Mouse (Mus musculus) heart, embryonic 11.5 days (tissue): ENCODE measurements around the gene Tnks1bp1. TPM values are rescaled to one million over a fixed set of nuclear protein-coding genes. Genes with fewer than 3 reads are reported as not detected.
A peak's percentile ranks its signal among the peaks of the same experiment; 100 is the strongest.

Experiments used
- ATAC-seq: fragments of 200-750 bp; cut with Nextera tagmentation; replicated peaks from 2 replicates; pipeline ENCODE4 v1.8.0; 2017; ENCODE audit warnings: moderate library complexity; ENCODE audit not compliant: insufficient number of reproducible peaks, low FRiP score, low TSS enrichment
- H3K27ac ChIP-seq: fragments of 300-500 bp; sonication (generic); 2 replicates; pipeline ENCODE4 v1.5.1; 2014; ENCODE audit warnings: mild to moderate bottlenecking, low read depth, low read length
- H3K27me3 ChIP-seq: fragments of 300-500 bp; sonication (generic); 2 replicates; pipeline ENCODE4 v1.6.1; 2014; ENCODE audit warnings: mild to moderate bottlenecking, low read length, mixed read lengths; ENCODE audit not compliant: control insufficient read depth, insufficient read depth
- H3K36me3 ChIP-seq: fragments of 300-500 bp; sonication (generic); 2 replicates; pipeline ENCODE4 v1.6.1; 2014; ENCODE audit warnings: mild to moderate bottlenecking, low read length, moderate library complexity, mixed read lengths; ENCODE audit not compliant: control insufficient read depth, insufficient read depth
- H3K4me1 ChIP-seq: fragments of 300-500 bp; sonication (generic); 2 replicates; pipeline ENCODE4 v1.6.1; 2014; ENCODE audit warnings: low read length; ENCODE audit not compliant: control insufficient read depth, insufficient read depth
- H3K4me2 ChIP-seq: fragments of 300-500 bp; sonication (generic); 2 replicates; pipeline ENCODE4 v1.6.1; 2014; ENCODE audit warnings: mild to moderate bottlenecking, moderate library complexity
- H3K4me3 ChIP-seq: fragments of 300-500 bp; sonication (generic); 2 replicates; pipeline ENCODE4 v1.5.1; 2014; ENCODE audit warnings: low read depth, low read length
- H3K9ac ChIP-seq: fragments of 300-500 bp; sonication (generic); 2 replicates; pipeline ENCODE4 v1.6.1; 2014; ENCODE audit warnings: mild to moderate bottlenecking, low read depth, low read length, moderate library complexity
- H3K9me3 ChIP-seq: fragments of 300-500 bp; sonication (generic); replicated peaks from 2 replicates; pipeline ENCODE4 v1.6.1; 2016; ENCODE audit warnings: low read length; ENCODE audit not compliant: control insufficient read depth
- WGBS: fragments of 180-500 bp; shearing (Covaris S2); extraction: QIAGEN DNeasy Blood & Tissue Kit; methylation state at CpG from one replicate; pipeline ENCODE4 v1.1.7; 2014; ENCODE audit not compliant: insufficient replicate concordance; 5-methylcytosine and 5-hydroxymethylcytosine counted together
- polyA plus RNA-seq: library from polyadenylated mRNA; unstranded; fragments of >200 nt; fragmentation: Nextera tagmentation; extraction: Ambion mirVana; gene quantifications from 2 replicates; pipeline ENCODE4 v1.2.1, GENCODE M21; 2014

Gene Tnks1bp1
- polyA plus RNA-seq, result 7.0 TPM in 2 replicates

- Histone ChIP-seq H3K4me1 (peaks cover 28% of the 10 kb centered on the region), H3K27me3 (no peaks in the 10 kb centered on the region), H3K9me3 (no peaks in the 10 kb centered on the region), H3K36me3 (peaks cover 19% of the 10 kb centered on the region), H3K4me2 (peak within 1 kb of the TSS; percentile 78), H3K4me3 (peak within 1 kb of the TSS; percentile 78), H3K9ac (peak within 1 kb of the TSS; percentile 84), H3K27ac (peak within 1 kb of the TSS; percentile 87)
- peak; percentile 75 for ATAC-seq
- WGBS, result under 1% methylated on average over 42 of the region's 42 CpGs
Measured at GRCm38 (mm10) chr2:85047596-85048167, at the start of gene Tnks1bp1. Gene Tnks1bp1 (plus strand): TSS chr2:85048022.

GRCm38 (mm10) chr2:84999486-85000181 is 48.2 kb upstream of the Tnks1bp1 start:
- Histone ChIP-seq H3K27ac (no peak overlapping the region), H3K36me3 (no peaks in the 10 kb centered on the region), H3K27me3 (no peaks in the 10 kb centered on the region), H3K9ac (no peak overlapping the region), H3K4me1 (peaks cover 6% of the 10 kb centered on the region; the same call in 1 of the 2 replicates), H3K9me3 (no peaks in the 10 kb centered on the region), H3K4me2 (no peak overlapping the region), H3K4me3 (no peak overlapping the region)
- ATAC-seq, result no peak
- 57% methylated on average over 3 of the region's 3 CpGs for WGBS

- Histone ChIP-seq H3K27me3 (no peaks in the 10 kb centered on the region), H3K4me2 (no peak overlapping the region), H3K9ac (no peak overlapping the region), H3K9me3 (no peaks in the 10 kb centered on the region), H3K36me3 (no peaks in the 10 kb centered on the region), H3K4me3 (no peak overlapping the region), H3K27ac (no peak overlapping the region), H3K4me1 (peaks cover 6% of the 10 kb centered on the region; the same call in 1 of the 2 replicates)
- 85% methylated on average over 13 of the region's 13 CpGs for WGBS
- ATAC-seq, result no peak
Measured at GRCm38 (mm10) chr2:85001497-85001896, 46.3 kb upstream of the Tnks1bp1 start.

- H3K36me3 ChIP-seq, result no peaks in the 10 kb centered on the region
- H3K9ac ChIP-seq, result no peak overlapping the region
- H3K27ac ChIP-seq, result no peak overlapping the region
- WGBS, result 38% methylated on average over 8 of the region's 8 CpGs
- ATAC-seq, result peak; percentile 28; the same call in 1 of the 2 replicates
- H3K4me2 ChIP-seq, result no peak overlapping the region
- no peaks in the 10 kb centered on the region for H3K27me3 ChIP-seq
- peaks cover 6% of the 10 kb centered on the region; the same call in 1 of the 2 replicates for H3K4me1 ChIP-seq
- no peak overlapping the region for H3K4me3 ChIP-seq
- no peaks in the 10 kb centered on the region for H3K9me3 ChIP-seq
Measured at GRCm38 (mm10) chr2:85002575-85002974, 45.2 kb upstream of the Tnks1bp1 start.

- no peaks in the 10 kb centered on the region for H3K27me3 ChIP-seq
- peaks cover 6% of the 10 kb centered on the region; the same call in 1 of the 2 replicates for H3K4me1 ChIP-seq
- H3K4me3 ChIP-seq, result no peak overlapping the region
- ATAC-seq, result no peak
- H3K9ac ChIP-seq, result no peak overlapping the region
- no peaks in the 10 kb centered on the region for H3K36me3 ChIP-seq
- 71% methylated on average over 4 of the region's 4 CpGs for WGBS
- no peak overlapping the region for H3K4me2 ChIP-seq
- no peak overlapping the region for H3K27ac ChIP-seq
- H3K9me3 ChIP-seq, result no peaks in the 10 kb centered on the region
Measured at GRCm38 (mm10) chr2:85004341-85004740, 43.5 kb upstream of the Tnks1bp1 start.

- H3K4me2 ChIP-seq, result no peak overlapping the region
- H3K4me3 ChIP-seq, result no peak overlapping the region
- ATAC-seq, result no peak
- no peak overlapping the region for H3K9ac ChIP-seq
- no peaks in the 10 kb centered on the region for H3K9me3 ChIP-seq
- H3K27me3 ChIP-seq, result no peaks in the 10 kb centered on the region
- WGBS, result 56% methylated on average over 7 of the region's 7 CpGs
- peaks cover 19% of the 10 kb centered on the region for H3K4me1 ChIP-seq
- H3K36me3 ChIP-seq, result no peaks in the 10 kb centered on the region
- H3K27ac ChIP-seq, result no peak overlapping the region
Measured at GRCm38 (mm10) chr2:85006600-85006999, 41.2 kb upstream of the Tnks1bp1 start.

GRCm38 (mm10) chr2:85007729-85008128 is 40.1 kb upstream of the Tnks1bp1 start:
- Histone ChIP-seq H3K4me3 (no peak overlapping the region), H3K27ac (no peak overlapping the region), H3K27me3 (no peaks in the 10 kb centered on the region), H3K36me3 (no peaks in the 10 kb centered on the region), H3K4me2 (no peak overlapping the region), H3K9me3 (no peaks in the 10 kb centered on the region), H3K4me1 (peaks cover 31% of the 10 kb centered on the region), H3K9ac (no peak overlapping the region)
- WGBS, result 28% methylated on average over 4 of the region's 4 CpGs
- no peak for ATAC-seq

GRCm38 (mm10) chr2:85009212-85009611 is 38.6 kb upstream of the Tnks1bp1 start:
- Histone ChIP-seq H3K36me3 (no peaks in the 10 kb centered on the region), H3K4me1 (peaks cover 26% of the 10 kb centered on the region), H3K27me3 (no peaks in the 10 kb centered on the region), H3K9me3 (no peaks in the 10 kb centered on the region), H3K4me2 (no peak overlapping the region), H3K27ac (no peak overlapping the region), H3K9ac (no peak overlapping the region), H3K4me3 (no peak overlapping the region)
- ATAC-seq, result no peak
- 77% methylated on average over 2 of the region's 2 CpGs for WGBS
